Mouse (Mus musculus): Measurements from ENCODE around the gene Coro1c. TPM values are rescaled to one million over a fixed set of nuclear protein-coding genes. Genes with fewer than 3 reads are reported as not detected.
A peak's percentile ranks its signal among the peaks of the same experiment; 100 is the strongest.

Gene Coro1c
- polyA plus RNA-seq (2015; fragmentation: Nextera tagmentation; extraction: Ambion mirVana) = 214 and 215 TPM in 2 replicates

GRCm38 (mm10) chr5:113908592-113909441, at the start of gene Coro1c:
Gene Coro1c (minus strand): TSS chr5:113908758.
- peak; percentile 85 for ATAC-seq
- Histone ChIP-seq H3K27me3 (no peaks in the 10 kb centered on the region), H3K27ac (peak within 1 kb of the TSS; percentile 99), H3K9me3 (no peaks in the 10 kb centered on the region), H3K4me1 (replicated peaks) (peaks cover 42% of the 10 kb centered on the region), H3K4me3 (replicated peaks) (peak within 1 kb of the TSS; percentile 99), H3K4me2 (replicated peaks) (peak within 1 kb of the TSS; percentile 67), H3K9ac (replicated peaks) (peak within 1 kb of the TSS; percentile 99), H3K36me3 (no peaks in the 10 kb centered on the region)
- whole genome bisulfite sequencing = under 1% methylated on average over 68 of the region's 68 CpGs

- no peaks in the 10 kb centered on the region for H3K27me3 ChIP-seq
- 3% methylated on average over 4 of the region's 4 CpGs for WGBS
- H3K4me2 ChIP-seq (replicated peaks) = no peak overlapping the region
- H3K9ac ChIP-seq (replicated peaks) = no peak overlapping the region
- H3K4me1 ChIP-seq (replicated peaks) = 0 out of 2 replicates have a peak, but pooled peaks cover 6% of the 10 kb centered on the region
- peak; percentile 70; the same call in 1 of the 2 replicates for ATAC-seq
- H3K4me3 ChIP-seq (replicated peaks) = no peak overlapping the region
- peaks cover 51% of the 10 kb centered on the region for H3K36me3 ChIP-seq
- H3K27ac ChIP-seq = no peak overlapping the region
- H3K9me3 ChIP-seq = no peaks in the 10 kb centered on the region
These were observed 48.0 kb upstream of the Coro1c start for GRCm38 (mm10) chr5:113956510-113956909.

- H3K36me3 ChIP-seq = peaks cover 51% of the 10 kb centered on the region
These were observed 47.1 kb upstream of the Coro1c start for GRCm38 (mm10) chr5:113955691-113956090.

GRCm38 (mm10) chr5:113955281-113955680, 46.7 kb upstream of the Coro1c start:
- Histone ChIP-seq H3K4me2 (replicated peaks) (no peak overlapping the region), H3K4me3 (replicated peaks) (no peak overlapping the region), H3K27me3 (no peaks in the 10 kb centered on the region), H3K27ac (no peak overlapping the region), H3K9ac (replicated peaks) (no peak overlapping the region), H3K9me3 (no peaks in the 10 kb centered on the region), H3K4me1 (replicated peaks) (0 out of 2 replicates have a peak, but pooled peaks cover 6% of the 10 kb centered on the region), H3K36me3 (peaks cover 51% of the 10 kb centered on the region)
- no peak for ATAC-seq
- WGBS = 93% methylated on average over 5 of the region's 5 CpGs

More at GRCm38 (mm10) chr5:113955691-113956090, 47.1 kb upstream of the Coro1c start:
- H3K4me1 ChIP-seq (replicated peaks) = 0 out of 2 replicates have a peak, but pooled peaks cover 6% of the 10 kb centered on the region
- H3K9ac ChIP-seq (replicated peaks) = no peak overlapping the region
- WGBS = 93% methylated on average over 8 of the region's 8 CpGs
- H3K27me3 ChIP-seq = no peaks in the 10 kb centered on the region
- H3K9me3 ChIP-seq = no peaks in the 10 kb centered on the region
- H3K27ac ChIP-seq = no peak overlapping the region
- H3K4me3 ChIP-seq (replicated peaks) = no peak overlapping the region
- no peak for ATAC-seq
- no peak overlapping the region for H3K4me2 ChIP-seq (replicated peaks)

GRCm38 (mm10) chr5:113954421-113954820, 45.9 kb upstream of the Coro1c start:
- Histone ChIP-seq H3K9ac (replicated peaks) (no peak overlapping the region), H3K4me2 (replicated peaks) (no peak overlapping the region), H3K27ac (0 out of 2 replicates have a peak overlapping the region, but pooled peaks have one; percentile 4), H3K9me3 (no peaks in the 10 kb centered on the region), H3K4me1 (replicated peaks) (0 out of 2 replicates have a peak, but pooled peaks cover 6% of the 10 kb centered on the region), H3K27me3 (no peaks in the 10 kb centered on the region), H3K4me3 (replicated peaks) (no peak overlapping the region), H3K36me3 (peaks cover 59% of the 10 kb centered on the region)
- peak; percentile 64; the same call in 1 of the 2 replicates for ATAC-seq
- 9% methylated on average over 7 of the region's 7 CpGs for WGBS

GRCm38 (mm10) chr5:113952519-113952918, 44.0 kb upstream of the Coro1c start:
- 94% methylated on average over 10 of the region's 10 CpGs for WGBS
- Histone ChIP-seq H3K9me3 (no peaks in the 10 kb centered on the region), H3K4me1 (replicated peaks) (no peaks in the 10 kb centered on the region), H3K4me3 (replicated peaks) (no peak overlapping the region), H3K27me3 (no peaks in the 10 kb centered on the region), H3K27ac (no peak overlapping the region), H3K4me2 (replicated peaks) (no peak overlapping the region), H3K9ac (replicated peaks) (no peak overlapping the region), H3K36me3 (peaks cover 65% of the 10 kb centered on the region)
- no peak for ATAC-seq

GRCm38 (mm10) chr5:113951693-113952071, 43.1 kb upstream of the Coro1c start:
- Histone ChIP-seq H3K36me3 (peaks cover 71% of the 10 kb centered on the region), H3K4me2 (replicated peaks) (no peak overlapping the region), H3K4me3 (replicated peaks) (no peak overlapping the region), H3K27ac (no peak overlapping the region), H3K4me1 (replicated peaks) (no peaks in the 10 kb centered on the region), H3K9ac (replicated peaks) (no peak overlapping the region), H3K9me3 (no peaks in the 10 kb centered on the region), H3K27me3 (no peaks in the 10 kb centered on the region)
- ATAC-seq = no peak
- WGBS = 92% methylated on average over 11 of the region's 11 CpGs

- Histone ChIP-seq H3K9ac (replicated peaks) (no peak overlapping the region), H3K27ac (no peak overlapping the region), H3K9me3 (no peaks in the 10 kb centered on the region), H3K36me3 (peaks cover 77% of the 10 kb centered on the region), H3K27me3 (no peaks in the 10 kb centered on the region), H3K4me2 (replicated peaks) (no peak overlapping the region), H3K4me1 (replicated peaks) (no peaks in the 10 kb centered on the region), H3K4me3 (replicated peaks) (no peak overlapping the region)
- ATAC-seq = no peak
- WGBS = 80% methylated on average over 19 of the region's 19 CpGs
These were observed 42.5 kb upstream of the Coro1c start for GRCm38 (mm10) chr5:113950786-113951692.

GRCm38 (mm10) chr5:113950133-113950532, 41.6 kb upstream of the Coro1c start:
- Histone ChIP-seq H3K4me3 (replicated peaks) (no peak overlapping the region), H3K4me1 (replicated peaks) (no peaks in the 10 kb centered on the region), H3K9ac (replicated peaks) (no peak overlapping the region), H3K4me2 (replicated peaks) (no peak overlapping the region), H3K36me3 (peaks cover 80% of the 10 kb centered on the region), H3K9me3 (no peaks in the 10 kb centered on the region), H3K27me3 (no peaks in the 10 kb centered on the region), H3K27ac (peak overlapping the region; percentile 30; the same call in 1 of the 2 replicates)
- 88% methylated on average over 17 of the region's 17 CpGs for WGBS
- ATAC-seq = no peak

GRCm38 (mm10) chr5:113947280-113947679, 38.7 kb upstream of the Coro1c start:
- Histone ChIP-seq H3K4me2 (replicated peaks) (no peak overlapping the region), H3K36me3 (peaks cover 97% of the 10 kb centered on the region), H3K9me3 (no peaks in the 10 kb centered on the region), H3K4me1 (replicated peaks) (peaks cover 4% of the 10 kb centered on the region; the same call in 1 of the 2 replicates), H3K9ac (replicated peaks) (no peak overlapping the region), H3K4me3 (replicated peaks) (no peak overlapping the region), H3K27me3 (no peaks in the 10 kb centered on the region), H3K27ac (no peak overlapping the region)
- 69% methylated on average over 2 of the region's 2 CpGs for WGBS
- no peak for ATAC-seq

GRCm38 (mm10) chr5:113945126-113945525, 36.6 kb upstream of the Coro1c start:
- Histone ChIP-seq H3K27ac (no peak overlapping the region), H3K27me3 (no peaks in the 10 kb centered on the region), H3K36me3 (peaks cover 97% of the 10 kb centered on the region), H3K4me2 (replicated peaks) (no peak overlapping the region), H3K4me3 (replicated peaks) (no peak overlapping the region), H3K9me3 (no peaks in the 10 kb centered on the region), H3K4me1 (replicated peaks) (peaks cover 4% of the 10 kb centered on the region; the same call in 1 of the 2 replicates), H3K9ac (replicated peaks) (no peak overlapping the region)
- no peak for ATAC-seq
- 93% methylated on average over 6 of the region's 6 CpGs for WGBS

Measured in midbrain, embryonic 13.5 days (tissue).